ENCODE assay signal across 13 mouse cellular contexts in genomic region chrX:134509473-134509872, GRCm38 (mm10). TPM values are rescaled to one million over a fixed set of nuclear protein-coding genes. Genes with fewer than 3 reads are reported as not detected.
DNase-seq lines count a peak whose midpoint lies in the region; ATAC-seq and TF ChIP-seq lines count a peak whose summit lies in the region.
"Had no signal": no experiment of that assay in that cellular context is flagged by ENCODE, and none has a peak within 500 bp of the region (broad histone marks: within the 10 kb centered on the region; RNA-seq: fewer than 3 reads in every experiment).

No protein-coding gene starts in this region.

- H3K36me3 ChIP-seq in kidney, postnatal 0 days (ENCODE audit: insufficient read depth, low read length): no peaks in the 10 kb centered on the region
- H3K36me3 ChIP-seq: forebrain, embryonic 12.5 days had no signal

- peak; percentile 31 for DNase-seq in kidney, postnatal 0 days (ENCODE audit: low spot score)
- no peak for DNase-seq in kidney, postnatal 10 days
- DNase-seq in CD4-positive, CD25-positive, alpha-beta regulatory T cell, adult 2 months (ENCODE audit: low read depth, low spot score): peak; percentile 31
- DNase-seq in ES-CJ7 (ENCODE audit: low read depth, low spot score): peak; percentile 7
- no peak for DNase-seq in natural killer cell, adult 2 months (ENCODE audit: low spot score in 2 of 2)
- DNase-seq in testis, postnatal 10 days (ENCODE audit: low spot score): no peak
- DNase-seq: cerebellum, adult 9-10 months; thymus, postnatal 14 days had no signal

- H3K27me3 ChIP-seq in kidney, postnatal 0 days (ENCODE audit: insufficient read depth, low read length): no peaks in the 10 kb centered on the region
- H3K27me3 ChIP-seq: forebrain, embryonic 12.5 days had no signal

- no peak overlapping the region for H3K9ac ChIP-seq in kidney, postnatal 0 days (ENCODE audit: low read depth, low read length)
- H3K9ac ChIP-seq: forebrain, embryonic 12.5 days had no signal

- no peak overlapping the region for H3K27ac ChIP-seq in kidney, postnatal 0 days
- H3K27ac ChIP-seq: forebrain, embryonic 12.5 days had no signal

- H3K4me2 ChIP-seq in kidney, postnatal 0 days (ENCODE audit: low read length): no peak overlapping the region
- H3K4me2 ChIP-seq: forebrain, embryonic 12.5 days; heart, embryonic 11.5 days had no signal

- WGBS in kidney, postnatal 0 days: 35% methylated on average over 2 of the region's 2 CpGs

- no peak for ATAC-seq in kidney, postnatal 0 days (replicated peaks; ENCODE audit: low FRiP score, low read depth)
- ATAC-seq in inflammation-experienced regulatory T-cells, adult 6 months: peak; percentile 56

- TF ChIP-seq CTCF in kidney, postnatal 0 days (IDR thresholded peaks at IDR 0.05; ENCODE audit: low read depth): peak; percentile 63

- H3K4me1 ChIP-seq in kidney, postnatal 0 days (replicated peaks; ENCODE audit: insufficient read depth, low read length): no peaks in the 10 kb centered on the region
- H3K4me1 ChIP-seq: forebrain, embryonic 12.5 days had no signal

- no peak overlapping the region for H3K4me3 ChIP-seq in kidney, postnatal 0 days (replicated peaks; ENCODE audit: low read depth, low read length)
- H3K4me3 ChIP-seq: forebrain, embryonic 12.5 days; myocyte had no signal

- H3K9me3 ChIP-seq in kidney, postnatal 0 days (replicated peaks; ENCODE audit: low read length): no peaks in the 10 kb centered on the region
- H3K9me3 ChIP-seq: forebrain, embryonic 12.5 days had no signal

RNA-seq across cellular contexts. Expression of gene Timm8a1, which starts 32.2 kb away (rescaled TPM):
- polyA plus RNA-seq in kidney, postnatal 0 days (2015; fragmentation: Nextera tagmentation; extraction: Ambion mirVana): 99.1 and 106 TPM in 2 replicates
- 10 to 100 TPM; 26.3 to 31.8 (median 30.4) TPM for polyA plus RNA-seq in inflammation-experienced regulatory T-cells, adult 6 months (2017; shearing (Covaris generic))

RNA-seq across cellular contexts. Expression of gene Taf7l, which starts 33.2 kb away (rescaled TPM):
- not detected in 2 replicates for polyA plus RNA-seq in kidney, postnatal 0 days (2015; fragmentation: Nextera tagmentation; extraction: Ambion mirVana)
- polyA plus RNA-seq in inflammation-experienced regulatory T-cells, adult 6 months (2017; shearing (Covaris generic)): not detected
- polyA plus RNA-seq: forebrain, embryonic 12.5 days; heart, embryonic 11.5 days; liver, embryonic 16.5 days had no signal

Comparison
In these comparisons a context has a peak if more than half of its experiments do, and no peak if none do; other contexts are left out.
1. DNase-seq: peak in kidney, postnatal 0 days (single experiment), CD4-positive, CD25-positive, alpha-beta regulatory T cell, adult 2 months (single experiment) and ES-CJ7 (single experiment); none in kidney, postnatal 10 days (single experiment), natural killer cell, adult 2 months (0 of 2) and testis, postnatal 10 days (single experiment).